ENCODE assay signal across 8 mouse cellular contexts in the genomic region with DNA sequence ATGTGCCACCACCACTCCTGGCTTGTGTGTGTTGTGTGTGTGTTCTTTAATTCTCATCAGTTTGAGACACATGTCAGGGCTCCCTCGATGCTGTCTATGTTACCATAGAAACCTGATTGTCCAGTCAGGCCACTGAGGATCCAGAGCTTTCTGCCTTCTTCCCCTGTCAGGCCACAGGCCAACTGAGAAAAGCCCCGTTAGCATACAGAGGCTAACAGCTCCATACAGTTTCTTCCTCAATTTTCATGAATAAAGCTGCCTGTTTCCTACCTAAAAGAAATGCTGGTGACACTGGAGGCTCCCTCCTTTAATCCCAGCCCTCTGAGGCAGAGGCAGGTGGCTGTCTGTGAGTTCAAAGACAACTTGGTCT. TPM values are rescaled to one million over a fixed set of nuclear protein-coding genes. Genes with fewer than 3 reads are reported as not detected.
DNase-seq lines count a peak whose midpoint lies in the region; ATAC-seq and TF ChIP-seq lines count a peak whose summit lies in the region.

No protein-coding gene starts in this region.

- WGBS in forebrain, embryonic 16.5 days: 35% methylated on average over 2 of the region's 2 CpGs
- WGBS in liver, embryonic 15.5 days (ENCODE audit: insufficient replicate concordance): 33% methylated on average over 2 of the region's 2 CpGs

- peaks cover 90% of the 10 kb centered on the region for H3K4me1 ChIP-seq in E14TG2a.4 (replicated peaks; ENCODE audit: low read depth, low read length)
- H3K4me1 ChIP-seq in forebrain, embryonic 16.5 days (replicated peaks; ENCODE audit: control insufficient read depth, insufficient read depth, low read length): peaks cover 45% of the 10 kb centered on the region
- H3K4me1 ChIP-seq in liver, embryonic 15.5 days (replicated peaks): peaks cover 77% of the 10 kb centered on the region

- no peak for TF ChIP-seq CTCF in E14TG2a.4 (conservative IDR thresholded peaks at IDR 0.05; ENCODE audit: low read length)

- intact Hi-C loops in heart, postnatal 14 days (cut with DNase I): no loop called here

- no peaks in the 10 kb centered on the region for H3K27me3 ChIP-seq in E14TG2a.4 (ENCODE audit: insufficient read depth, low read length)
- H3K27me3 ChIP-seq in forebrain, embryonic 16.5 days (replicated peaks; ENCODE audit: control insufficient read depth, insufficient read depth, low read length): no peaks in the 10 kb centered on the region
- no peaks in the 10 kb centered on the region for H3K27me3 ChIP-seq in liver, embryonic 15.5 days

- ATAC-seq in forebrain, embryonic 16.5 days: no peak
- ATAC-seq in liver, embryonic 15.5 days (ENCODE audit: insufficient read depth): no peak

- no peak overlapping the region for H3K27ac ChIP-seq in forebrain, embryonic 16.5 days (ENCODE audit: low read length)
- H3K27ac ChIP-seq in liver, embryonic 15.5 days (replicated peaks): peak overlapping the region; percentile 63

- peak overlapping the region; percentile 89 for H3K4me2 ChIP-seq in forebrain, embryonic 16.5 days (ENCODE audit: low read length)
- peak overlapping the region; percentile 97 for H3K4me2 ChIP-seq in liver, embryonic 15.5 days

- peak overlapping the region; percentile 88 for H3K9ac ChIP-seq in forebrain, embryonic 16.5 days (replicated peaks; ENCODE audit: low read depth, low read length)
- H3K9ac ChIP-seq in liver, embryonic 15.5 days: peak overlapping the region; percentile 69

- no peaks in the 10 kb centered on the region for H3K9me3 ChIP-seq in E14TG2a.4 (ENCODE audit: low read length)
- H3K9me3 ChIP-seq in forebrain, embryonic 16.5 days (ENCODE audit: control insufficient read depth, low read length): no peaks in the 10 kb centered on the region
- H3K9me3 ChIP-seq in liver, embryonic 15.5 days (replicated peaks): no peaks in the 10 kb centered on the region

- H3K4me3 ChIP-seq in E14TG2a.4 (replicated peaks; ENCODE audit: low read length): peak overlapping the region; percentile 85
- H3K4me3 ChIP-seq in forebrain, embryonic 16.5 days (replicated peaks; ENCODE audit: low read length): peak overlapping the region; percentile 70
- peak overlapping the region; percentile 68 for H3K4me3 ChIP-seq in liver, embryonic 15.5 days (replicated peaks)

- peaks cover 64% of the 10 kb centered on the region for H3K36me3 ChIP-seq in E14TG2a.4 (ENCODE audit: insufficient read depth, low read length)
- no peaks in the 10 kb centered on the region; the same call in 1 of the 2 replicates for H3K36me3 ChIP-seq in forebrain, embryonic 16.5 days (ENCODE audit: control insufficient read depth, insufficient read depth)
- peaks cover 62% of the 10 kb centered on the region for H3K36me3 ChIP-seq in liver, embryonic 15.5 days (replicated peaks)

- peak; percentile 90 for DNase-seq in heart, adult 11 months
- no peak for DNase-seq in heart, postnatal 14 days
- no peak for DNase-seq in ovary, postnatal 10 days (ENCODE audit: low spot score)
- DNase-seq in kidney, postnatal 36 days: no peak
- no peak for DNase-seq in adrenal gland, postnatal 25 days

RNA-seq across cellular contexts. Expression of a gene that starts 1.2 kb away (rescaled TPM):
- total RNA-seq in heart, postnatal 14 days (2021): 10 to 100 TPM; 65.5 to 67.6 TPM
- polyA plus RNA-seq in forebrain, embryonic 16.5 days (2015; fragmentation: Nextera tagmentation; extraction: Ambion mirVana): 88.4 and 111 TPM in 2 replicates
- polyA plus RNA-seq in liver, embryonic 15.5 days (2015; fragmentation: Nextera tagmentation; extraction: Ambion mirVana): 18.7 and 20.5 TPM in 2 replicates
- total RNA-seq in adrenal gland, postnatal 25 days (2021): 95.6 and 102 TPM in 2 replicates

RNA-seq across cellular contexts. Expression of a gene that starts 7.2 kb away (rescaled TPM):
- 1 to 10 TPM; 1.5 to 1.7 TPM for total RNA-seq in heart, postnatal 14 days (2021)
- 52.4 and 70.3 TPM in 2 replicates for polyA plus RNA-seq in forebrain, embryonic 16.5 days (2015; fragmentation: Nextera tagmentation; extraction: Ambion mirVana)
- polyA plus RNA-seq in liver, embryonic 15.5 days (2015; fragmentation: Nextera tagmentation; extraction: Ambion mirVana): not detected in 2 replicates
- 0.57 and 1.3 TPM in 2 replicates for total RNA-seq in adrenal gland, postnatal 25 days (2021)

RNA-seq across cellular contexts. Expression of a gene that starts 7.3 kb away (rescaled TPM):
- 1 to 10 TPM; 1.1 to 1.2 TPM for total RNA-seq in heart, postnatal 14 days (2021)
- 7.9 and 9.9 TPM in 2 replicates for polyA plus RNA-seq in forebrain, embryonic 16.5 days (2015; fragmentation: Nextera tagmentation; extraction: Ambion mirVana)
- 10.3 and 10.7 TPM in 2 replicates for polyA plus RNA-seq in liver, embryonic 15.5 days (2015; fragmentation: Nextera tagmentation; extraction: Ambion mirVana)
- total RNA-seq in adrenal gland, postnatal 25 days (2021): 3.0 and 3.3 TPM in 2 replicates

RNA-seq across cellular contexts. Expression of a gene that starts 10.7 kb away (rescaled TPM):
- 100 to 1,000 TPM; 876 to 946 TPM for total RNA-seq in heart, postnatal 14 days (2021)
- 684 and 749 TPM in 2 replicates for polyA plus RNA-seq in forebrain, embryonic 16.5 days (2015; fragmentation: Nextera tagmentation; extraction: Ambion mirVana)
- 591 and 741 TPM in 2 replicates for polyA plus RNA-seq in liver, embryonic 15.5 days (2015; fragmentation: Nextera tagmentation; extraction: Ambion mirVana)
- 917 and 919 TPM in 2 replicates for total RNA-seq in adrenal gland, postnatal 25 days (2021)

RNA-seq across cellular contexts. Expression of a gene that starts 18.5 kb away (rescaled TPM):
- 100 to 1,000 TPM; 351 to 430 TPM for total RNA-seq in heart, postnatal 14 days (2021)
- polyA plus RNA-seq in forebrain, embryonic 16.5 days (2015; fragmentation: Nextera tagmentation; extraction: Ambion mirVana): 20.5 and 23.2 TPM in 2 replicates
- polyA plus RNA-seq in liver, embryonic 15.5 days (2015; fragmentation: Nextera tagmentation; extraction: Ambion mirVana): 13.9 and 15.3 TPM in 2 replicates
- 538 and 617 TPM in 2 replicates for total RNA-seq in adrenal gland, postnatal 25 days (2021)
